8 mouse cellular contexts compared by ENCODE assay signal in genomic region chr14:16574925-16575721, GRCm38 (mm10).
A peak's percentile ranks its signal among the peaks of the same experiment; 100 is the strongest.
DNase-seq lines count a peak whose midpoint lies in the region; ATAC-seq and TF ChIP-seq lines count a peak whose summit lies in the region.

No protein-coding gene starts in this region.

- peak; percentile 86 to 96 for DNase-seq in adrenal gland, adult (ENCODE audit: inconsistent age in 2 of 2, low spot score in 1 of 2)
- peak; percentile 49 to 60 for DNase-seq in cerebellum, postnatal 36 days
- DNase-seq in frontal cortex, postnatal 25 days (ENCODE audit: low spot score in 2 of 2): peak; percentile 56 to 59
- DNase-seq in hindbrain, embryonic 10.5 days (ENCODE audit: low spot score): peak; percentile 89
- peak; percentile 51 for DNase-seq in layer of hippocampus, adult 9-11 months
- peak; percentile 96 for DNase-seq in lung, embryonic 14.5 days
- DNase-seq in ovary, adult 18-20 months (ENCODE audit: low spot score): peak; percentile 61
- DNase-seq in yolk sac, embryonic 10.5 days (ENCODE audit: low spot score): peak; percentile 86

- H3K27ac ChIP-seq in hindbrain, embryonic 10.5 days: peak overlapping the region; percentile 86
- H3K27ac ChIP-seq in lung, embryonic 14.5 days (ENCODE audit: low read depth): peak overlapping the region; percentile 94

- no peaks in the 10 kb centered on the region for H3K9me3 ChIP-seq in hindbrain, embryonic 10.5 days
- no peaks in the 10 kb centered on the region for H3K9me3 ChIP-seq in lung, embryonic 14.5 days (ENCODE audit: low read depth, low read length)

- peak overlapping the region; percentile 63 for H3K9ac ChIP-seq in lung, embryonic 14.5 days

- WGBS in hindbrain, embryonic 10.5 days: under 1% methylated on average over 52 of the region's 52 CpGs
- under 1% methylated on average over 52 of the region's 52 CpGs for WGBS in lung, embryonic 14.5 days

- H3K27me3 ChIP-seq in hindbrain, embryonic 10.5 days (ENCODE audit: insufficient read depth, poor library complexity, severe bottlenecking): peaks cover 51% of the 10 kb centered on the region
- H3K27me3 ChIP-seq in lung, embryonic 14.5 days (ENCODE audit: insufficient read depth, low read length): no peaks in the 10 kb centered on the region

- H3K4me2 ChIP-seq in lung, embryonic 14.5 days: peak overlapping the region; percentile 67

- peaks cover 39% of the 10 kb centered on the region; the same call in 1 of the 2 replicates for H3K4me1 ChIP-seq in hindbrain, embryonic 10.5 days (replicated peaks)
- 0 out of 2 replicates have a peak, but pooled peaks cover 4% of the 10 kb centered on the region for H3K4me1 ChIP-seq in lung, embryonic 14.5 days (ENCODE audit: insufficient read depth)

- peak overlapping the region; percentile 67 for H3K4me3 ChIP-seq in hindbrain, embryonic 10.5 days
- peak overlapping the region; percentile 56 for H3K4me3 ChIP-seq in lung, embryonic 14.5 days (ENCODE audit: low read depth, low read length)

- TF ChIP-seq CTCF in lung, embryonic 14.5 days (IDR thresholded peaks at IDR 0.05; ENCODE audit: low read depth): peak; percentile 47

- H3K36me3 ChIP-seq in hindbrain, embryonic 10.5 days: no peaks in the 10 kb centered on the region
- H3K36me3 ChIP-seq in lung, embryonic 14.5 days (ENCODE audit: insufficient read depth): no peaks in the 10 kb centered on the region

- peak; percentile 96 for ATAC-seq in lung, embryonic 14.5 days (ENCODE audit: insufficient read depth)

Comparison
In these comparisons a context has a peak if more than half of its experiments do, and no peak if none do; other contexts are left out.
1. Peak in every context shown above with its lines: DNase-seq, ATAC-seq, H3K4me3 ChIP-seq and H3K27ac ChIP-seq.